Mouse (Mus musculus) activated CD4-positive, CD25-positive, alpha-beta regulatory T cell, adult 9 weeks (primary cell): Measurements from ENCODE around the gene Klhl29. TPM values are rescaled to one million over a fixed set of nuclear protein-coding genes. Genes with fewer than 3 reads are reported as not detected.

Experiments
- polyA plus RNA-seq: library from polyadenylated mRNA; unstranded; fragments of 100-300 nt; shearing (Covaris generic); gene quantifications from one replicate; pipeline ENCODE4 v1.2.1, GENCODE M21; 2017

Gene Klhl29
- polyA plus RNA-seq, result 0.04 TPM

DNA sequence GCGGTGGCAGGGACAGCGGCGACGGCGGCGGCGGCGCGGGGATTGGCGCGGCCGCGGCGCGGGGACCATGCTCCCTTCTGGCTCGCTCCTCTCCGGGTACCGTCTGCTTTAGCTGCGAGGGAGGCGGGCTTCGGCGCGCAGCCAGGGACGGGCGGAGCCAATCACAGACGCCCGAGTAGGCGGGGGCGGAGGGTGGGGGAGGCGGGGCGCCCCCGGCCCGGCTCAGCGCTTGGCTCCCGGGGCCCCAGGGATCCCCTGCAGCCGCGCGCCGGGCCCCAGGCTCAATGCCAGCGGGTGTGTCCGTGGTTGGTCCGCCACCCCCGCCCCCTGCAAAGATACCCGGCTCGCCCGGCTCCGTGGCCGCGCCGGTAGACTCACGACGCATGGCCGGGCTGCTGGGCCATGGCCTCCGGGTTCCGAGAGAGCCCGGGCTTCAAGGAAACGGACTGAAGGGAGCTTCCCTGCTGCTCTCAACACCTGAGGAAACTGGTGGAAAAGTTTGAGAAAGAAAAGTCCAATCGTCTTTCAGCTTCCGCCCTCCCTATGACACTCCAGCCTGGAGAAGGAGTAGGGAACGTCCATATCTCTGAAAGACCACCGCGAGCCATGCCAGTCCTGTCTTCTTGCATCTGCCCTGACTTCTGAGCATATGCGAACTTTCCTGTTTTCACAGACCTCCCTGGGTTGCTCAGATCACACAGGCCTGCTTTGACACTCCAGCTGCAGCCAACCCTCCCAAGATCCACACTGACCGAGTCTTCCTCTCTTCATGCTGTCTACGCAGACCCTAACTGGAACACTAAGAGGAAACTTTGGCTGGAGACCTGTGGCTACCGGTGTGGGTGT, at the start of gene Klhl29:
Gene Klhl29, minus strand, starts transcription at position 67 of the 846 bp plus-strand sequence.

